Mouse (Mus musculus) small intestine, adult 2 months (tissue): ENCODE measurements around the gene Apaf1. TPM values are rescaled to one million over a fixed set of nuclear protein-coding genes. Genes with fewer than 3 reads are reported as not detected.

ENCODE experiments used
- H3K27ac ChIP-seq: fragments of 200-500 bp; 2 replicates; pipeline ENCODE4 v1.5.1; 2012; ENCODE audit warnings: low read depth, low read length, control low read depth, inconsistent platforms; ENCODE audit not compliant: insufficient read depth
- H3K27me3 ChIP-seq: fragments of 200-500 bp; 2 replicates; pipeline ENCODE4 v1.6.1; 2012; ENCODE audit warnings: mild to moderate bottlenecking, moderate library complexity, low read length, inconsistent platforms; ENCODE audit not compliant: control insufficient read depth, insufficient read depth
- H3K36me3 ChIP-seq: fragments of 200-500 bp; 2 replicates; pipeline ENCODE4 v1.6.1; 2012; ENCODE audit warnings: mild to moderate bottlenecking, low read length, control low read depth, inconsistent platforms; ENCODE audit not compliant: control insufficient read depth, insufficient read depth
- H3K4me1 ChIP-seq: fragments of 200-500 bp; 2 replicates; pipeline ENCODE4 v1.6.1; 2012; ENCODE audit warnings: low read length, inconsistent platforms, mixed read lengths; ENCODE audit not compliant: control insufficient read depth, insufficient read depth, insufficient read length
- H3K4me3 ChIP-seq: fragments of 200-500 bp; 2 replicates; pipeline ENCODE4 v1.5.1; 2012; ENCODE audit warnings: low read depth, mild to moderate bottlenecking, control low read depth, inconsistent platforms, low read length, moderate library complexity
- CTCF ChIP-seq: fragments of 200-500 bp; IDR thresholded peaks from 2 replicates; pipeline ENCODE4 v1.5.1; 2012; ENCODE audit warnings: low read depth, mild to moderate bottlenecking, control low read depth, inconsistent platforms, low read length, moderate library complexity, mixed read lengths; ENCODE audit not compliant: insufficient replicate concordance, insufficient read length; ENCODE audit errors: extremely low read depth
- POLR2A ChIP-seq: fragments of 200-500 bp; IDR thresholded peaks from 2 replicates; pipeline ENCODE4 v1.6.1; 2012; ENCODE audit warnings: low read depth, mild to moderate bottlenecking, control low read depth, inconsistent platforms, low read length, moderate library complexity
- WGBS: fragments of 180-500 bp; shearing (Covaris S2); methylation state at CpG from one replicate; pipeline ENCODE4 v1.1.7; 2018; 5-methylcytosine and 5-hydroxymethylcytosine counted together
- polyA plus RNA-seq: library from polyadenylated mRNA; depleted of rRNA; stranded (reverse); fragments of >200 nt; gene quantifications from 2 replicates; pipeline ENCODE4 v1.2.3, GENCODE M21; 2012

Gene Apaf1
- polyA plus RNA-seq, 1 experiment, result 13.1 TPM

DNA sequence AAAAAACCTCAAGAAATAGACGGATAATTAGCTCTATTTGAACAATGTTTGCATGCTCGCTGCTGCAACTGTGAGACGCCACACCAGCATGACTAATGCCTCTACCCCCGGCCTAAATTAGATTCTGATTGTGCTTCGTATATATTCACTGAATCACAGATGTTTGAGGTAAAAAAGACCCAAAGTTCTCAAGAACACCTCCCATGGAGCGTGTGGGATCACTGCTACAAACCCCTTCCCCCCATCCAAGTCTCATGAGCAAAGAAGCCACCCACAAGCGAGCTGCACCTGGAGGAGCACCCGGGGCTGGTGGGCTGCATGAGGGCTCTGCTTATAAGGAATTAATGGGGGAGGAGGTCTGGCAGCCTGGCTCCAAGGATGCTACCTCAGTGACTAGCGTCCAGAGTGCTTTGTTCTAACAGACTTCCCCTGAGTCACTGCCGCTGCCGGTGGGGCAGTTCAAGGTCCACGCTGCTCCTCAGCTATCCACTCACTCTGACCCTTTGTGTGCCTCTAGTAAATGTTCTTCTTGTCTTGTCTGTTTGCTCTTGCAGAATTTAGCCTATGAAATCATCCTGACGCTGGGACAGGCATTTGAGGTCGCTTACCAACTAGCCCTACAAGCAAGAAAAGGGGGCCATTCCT lies 116.8 kb downstream of the Apaf1 start:
- Histone ChIP-seq H3K36me3 (no peaks in the 10 kb centered on the region), H3K27me3 (peaks cover 20% of the 10 kb centered on the region), H3K27ac (no peak overlapping the region), H3K4me1 (peaks cover 6% of the 10 kb centered on the region), H3K4me3 (no peak overlapping the region)
- 39% methylated on average over 14 of the region's 14 CpGs for WGBS
- TF ChIP-seq CTCF, result no peak
- TF ChIP-seq POLR2A, result no peak

DNA sequence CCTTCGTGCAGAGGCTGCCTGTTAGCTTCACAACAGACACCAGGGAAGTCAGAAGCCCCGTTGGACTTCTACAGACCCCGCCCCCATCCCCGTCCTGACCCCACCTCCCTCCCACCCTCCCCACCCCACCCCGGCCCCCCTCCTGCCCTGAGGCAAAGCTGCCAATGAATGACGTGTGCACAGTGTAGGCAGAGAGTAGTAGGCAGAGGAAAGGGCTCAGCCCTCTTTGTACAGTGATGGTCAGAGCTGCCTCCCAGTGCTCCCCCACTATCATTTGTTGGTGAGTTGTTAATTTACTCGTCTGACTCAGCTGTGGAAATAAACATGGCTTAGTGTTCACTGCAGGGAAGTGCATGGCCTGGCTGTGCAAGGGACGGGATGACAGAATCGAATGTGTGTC lies 118.1 kb downstream of the Apaf1 start:
- Histone ChIP-seq H3K27me3 (peaks cover 10% of the 10 kb centered on the region), H3K4me3 (no peak overlapping the region), H3K36me3 (no peaks in the 10 kb centered on the region), H3K27ac (no peak overlapping the region), H3K4me1 (no peaks in the 10 kb centered on the region)
- WGBS, result 18% methylated on average over 9 of the region's 9 CpGs
- no peak for TF ChIP-seq CTCF
- no peak for TF ChIP-seq POLR2A

DNA sequence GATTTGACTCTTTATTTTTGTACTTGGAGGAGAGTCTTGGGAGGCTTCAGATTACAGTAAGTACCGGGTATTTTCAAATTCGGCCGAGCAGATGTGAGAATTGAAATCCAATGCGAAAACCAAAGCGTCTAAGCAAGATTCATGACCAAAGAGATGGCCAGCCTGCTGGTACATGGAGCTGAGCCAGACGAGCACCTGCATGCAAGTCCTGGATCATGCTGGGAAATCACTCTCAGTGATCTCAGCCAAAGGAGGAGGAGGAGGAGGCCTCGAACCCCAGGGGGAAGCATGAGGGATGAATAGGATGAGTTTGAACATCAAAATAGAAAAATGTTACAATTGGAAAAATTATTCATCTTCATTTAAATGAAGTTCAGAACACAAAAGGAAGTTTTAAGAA lies 122.2 kb downstream of the Apaf1 start:
- Histone ChIP-seq H3K4me3 (no peak overlapping the region), H3K27ac (no peak overlapping the region), H3K4me1 (no peaks in the 10 kb centered on the region), H3K36me3 (no peaks in the 10 kb centered on the region), H3K27me3 (no peaks in the 10 kb centered on the region)
- 71% methylated on average over 7 of the region's 7 CpGs for WGBS
- TF ChIP-seq CTCF (no peak), POLR2A (no peak)

DNA sequence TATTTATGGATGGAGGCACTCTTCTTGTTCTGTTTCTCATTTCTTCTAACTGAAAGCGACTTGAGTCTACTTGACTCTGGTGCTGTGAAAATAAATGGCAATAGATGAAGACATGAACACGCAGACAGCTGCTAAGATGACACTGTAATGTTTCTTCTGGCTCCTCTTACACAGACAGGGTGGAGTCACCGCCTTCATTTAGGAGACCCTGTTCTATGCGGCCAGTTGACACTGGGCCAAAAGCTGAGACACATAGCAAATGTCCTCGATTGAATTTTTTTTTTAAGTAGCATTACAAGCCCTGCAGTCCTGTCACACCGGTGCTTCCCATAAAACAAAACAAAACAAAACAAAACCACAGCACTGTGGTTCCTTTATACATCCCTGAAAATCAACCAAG lies 128.7 kb downstream of the Apaf1 start:
- Histone ChIP-seq H3K4me3 (no peak overlapping the region), H3K4me1 (no peaks in the 10 kb centered on the region), H3K27me3 (no peaks in the 10 kb centered on the region), H3K36me3 (no peaks in the 10 kb centered on the region), H3K27ac (no peak overlapping the region)
- WGBS, result 78% methylated on average over 6 of the region's 6 CpGs
- TF ChIP-seq CTCF (no peak), POLR2A (no peak)

DNA sequence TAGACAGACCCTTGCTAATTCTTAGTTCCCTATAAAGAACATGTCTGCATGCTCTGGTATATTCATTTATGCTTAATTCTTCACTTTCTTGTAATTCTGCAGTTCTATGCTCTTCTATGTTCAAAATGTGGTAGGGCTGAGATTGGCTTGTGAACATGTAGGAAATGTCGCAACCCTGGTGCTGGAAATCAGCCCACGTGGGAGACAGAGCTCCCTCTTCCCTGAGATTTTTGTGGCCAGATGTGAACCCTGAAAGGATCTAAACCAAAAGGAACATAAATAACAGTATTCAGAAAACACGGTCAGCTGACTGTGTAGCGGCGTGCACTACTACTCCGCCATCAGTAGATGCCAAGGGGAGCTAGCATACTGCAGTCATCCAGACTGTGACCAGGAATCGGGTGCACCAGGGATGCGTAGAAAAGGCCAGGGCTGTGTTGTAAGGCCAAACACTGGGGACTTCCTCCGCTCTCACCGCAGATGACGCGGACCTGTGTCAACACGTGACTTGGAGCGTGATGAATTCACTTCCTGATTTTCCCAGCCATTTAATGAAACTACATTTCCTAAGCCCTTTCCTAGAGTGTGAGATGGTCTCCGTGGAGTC lies 129.4 kb downstream of the Apaf1 start:
- no peak for TF ChIP-seq POLR2A
- no peak for TF ChIP-seq CTCF
- no peaks in the 10 kb centered on the region for H3K27me3 ChIP-seq
- no peak overlapping the region for H3K4me3 ChIP-seq
- no peaks in the 10 kb centered on the region for H3K4me1 ChIP-seq
- H3K27ac ChIP-seq, result no peak overlapping the region
- 90% methylated on average over 15 of the region's 15 CpGs for WGBS
- H3K36me3 ChIP-seq, result no peaks in the 10 kb centered on the region

DNA sequence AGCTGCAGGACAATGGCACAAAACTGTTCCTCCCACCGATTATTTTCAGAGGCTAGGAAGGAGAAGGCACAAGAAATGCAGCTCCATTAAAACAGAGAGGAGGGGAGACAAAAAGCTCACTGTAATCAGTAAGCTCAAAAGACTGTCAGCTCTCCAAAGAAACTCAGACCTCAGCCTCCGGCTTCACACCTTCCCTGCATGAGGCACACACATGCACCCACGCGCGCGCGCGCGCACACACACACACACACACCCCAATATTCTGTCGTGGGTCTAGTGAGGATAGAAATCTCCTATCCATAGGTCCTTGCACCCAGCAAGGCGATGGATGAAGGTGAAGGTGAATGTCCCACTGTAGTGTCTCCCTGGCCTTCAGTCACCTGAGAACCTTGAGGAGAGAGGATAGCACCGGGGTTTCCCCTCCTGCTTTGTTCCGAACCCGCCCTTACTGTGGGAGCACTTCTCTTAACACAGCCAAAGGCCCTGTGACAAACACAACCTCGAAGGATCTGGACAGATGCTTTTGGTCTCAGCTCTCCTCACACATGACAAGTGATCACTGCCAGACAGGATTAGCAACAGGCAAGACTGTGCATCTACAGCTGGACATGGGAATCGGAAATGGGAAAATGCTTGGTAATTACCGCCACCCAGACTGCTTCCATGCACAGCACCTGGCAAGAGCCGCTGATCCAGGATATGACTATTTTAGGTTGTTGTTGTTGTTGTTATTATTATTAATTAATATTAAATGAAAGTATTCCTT lies 134.8 kb downstream of the Apaf1 start:
- no peak for TF ChIP-seq CTCF
- no peak for TF ChIP-seq POLR2A
- no peak overlapping the region for H3K4me3 ChIP-seq
- no peaks in the 10 kb centered on the region for H3K36me3 ChIP-seq
- H3K27ac ChIP-seq, result no peak overlapping the region
- 88% methylated on average over 18 of the region's 18 CpGs for WGBS
- no peaks in the 10 kb centered on the region for H3K4me1 ChIP-seq
- no peaks in the 10 kb centered on the region for H3K27me3 ChIP-seq

DNA sequence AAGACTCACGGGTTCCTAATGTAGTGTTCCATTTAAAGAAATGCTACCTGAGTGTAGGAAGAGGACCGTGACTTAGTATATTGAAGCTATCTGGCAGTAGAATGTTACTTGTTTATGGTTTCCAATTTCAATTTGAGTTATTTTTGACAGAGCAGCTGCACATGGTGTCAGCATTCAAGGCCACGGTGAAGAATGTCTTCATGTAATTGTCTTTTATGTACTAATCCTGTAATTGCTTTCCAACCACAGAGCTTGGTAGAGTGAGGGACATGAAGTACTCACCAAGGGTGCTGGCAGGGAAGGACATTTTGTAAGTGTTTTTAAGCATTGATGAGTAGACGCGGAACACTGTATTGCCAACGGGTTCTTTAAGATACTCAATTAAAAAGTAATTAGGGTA lies 135.5 kb downstream of the Apaf1 start:
- Histone ChIP-seq H3K27ac (no peak overlapping the region), H3K27me3 (no peaks in the 10 kb centered on the region), H3K36me3 (no peaks in the 10 kb centered on the region), H3K4me3 (no peak overlapping the region), H3K4me1 (no peaks in the 10 kb centered on the region)
- no peak for TF ChIP-seq CTCF
- no peak for TF ChIP-seq POLR2A
- 92% methylated on average over 6 of the region's 6 CpGs for WGBS
